Mouse (Mus musculus) liver, adult 2 months (tissue): Measurements from ENCODE around the gene Abca14.
"Not testable (repeated sequence)": the region's sequence is repeated elsewhere in the genome, so short reads cannot be mapped to it uniquely, and the experiment has no call there.

Source experiments
- CTCF ChIP-seq: fragments of 200-500 bp; IDR thresholded peaks from 2 replicates; pipeline ENCODE4 v1.5.1; 2011; ENCODE audit warnings: low read depth, low read length, control low read depth
- POLR2A ChIP-seq: fragments of 200-500 bp; IDR thresholded peaks from 2 replicates; pipeline ENCODE4 v1.6.1; 2011; ENCODE audit warnings: low read length, control low read depth; ENCODE audit not compliant: insufficient read depth; ENCODE audit errors: extremely low read depth

DNA sequence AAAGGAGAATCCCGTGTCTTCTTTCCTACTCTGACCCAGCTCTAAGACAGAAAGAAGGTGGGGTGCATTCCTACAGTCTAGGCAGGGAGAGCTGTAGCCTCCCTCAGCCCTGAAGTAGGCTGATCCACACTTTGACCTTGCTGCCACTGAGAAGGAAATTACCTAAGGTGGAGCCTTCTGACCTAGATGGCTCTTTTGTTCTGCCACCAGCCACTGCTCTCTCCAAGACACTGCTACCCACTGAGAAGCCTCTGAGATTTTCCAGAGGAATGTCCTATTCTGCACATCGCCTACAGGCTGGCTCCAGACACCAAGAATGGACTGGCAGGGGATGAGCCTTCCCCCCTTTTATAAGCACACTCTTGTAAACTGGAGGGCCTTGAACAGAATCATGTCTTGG, 122.2 kb downstream of the Abca14 start:
- TF ChIP-seq CTCF, POLR2A: not testable (repeated sequence)
